Mouse (Mus musculus) testis, postnatal 10 days (tissue): ENCODE data around the gene Polr2h.

ENCODE experiments used
- DNase-seq: peaks from one replicate; pipeline ENCODE4 v3.0.0; 2021; ENCODE audit warnings: low spot score

Gene Polr2h

DNA sequence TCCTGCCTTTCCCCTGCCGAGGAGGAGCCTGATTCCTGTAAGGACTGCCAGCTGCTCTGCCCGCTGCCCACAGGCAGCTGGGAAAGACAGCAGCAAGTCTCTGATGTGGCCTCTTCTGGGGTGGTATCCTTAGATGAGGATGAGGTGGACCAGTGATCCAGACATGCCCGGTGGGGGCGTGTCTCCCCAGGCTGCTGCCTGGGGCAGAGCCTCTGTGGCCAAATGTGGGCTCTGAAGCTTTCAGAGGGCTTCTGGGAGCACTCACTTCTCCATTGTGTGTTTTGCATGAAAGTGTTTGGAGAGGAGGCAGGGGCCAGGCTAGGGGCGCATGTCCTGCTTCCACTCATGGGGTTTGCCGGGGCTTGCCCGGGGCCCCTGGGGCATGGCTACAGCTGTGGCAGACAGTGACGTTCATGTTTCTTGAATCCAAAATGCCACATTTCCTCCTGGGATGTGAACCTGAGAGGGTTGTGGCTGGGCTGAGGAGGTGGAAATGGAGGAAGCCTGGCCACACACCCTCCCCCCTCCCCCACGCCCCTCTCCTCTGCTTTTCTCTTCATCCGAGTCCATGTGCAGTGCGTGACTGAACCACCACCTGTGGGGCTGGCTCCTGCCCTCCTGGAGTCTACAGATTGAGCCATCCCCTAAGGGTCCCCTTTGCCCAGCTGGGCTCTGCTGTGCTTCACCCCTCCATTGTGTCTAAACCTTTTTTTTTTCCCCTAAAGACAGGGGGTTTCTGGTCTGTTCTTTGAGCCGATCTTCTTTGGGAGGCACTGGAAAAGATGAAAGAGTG lies 15.5 kb upstream of the Polr2h start:
- no peak for DNase-seq

DNA sequence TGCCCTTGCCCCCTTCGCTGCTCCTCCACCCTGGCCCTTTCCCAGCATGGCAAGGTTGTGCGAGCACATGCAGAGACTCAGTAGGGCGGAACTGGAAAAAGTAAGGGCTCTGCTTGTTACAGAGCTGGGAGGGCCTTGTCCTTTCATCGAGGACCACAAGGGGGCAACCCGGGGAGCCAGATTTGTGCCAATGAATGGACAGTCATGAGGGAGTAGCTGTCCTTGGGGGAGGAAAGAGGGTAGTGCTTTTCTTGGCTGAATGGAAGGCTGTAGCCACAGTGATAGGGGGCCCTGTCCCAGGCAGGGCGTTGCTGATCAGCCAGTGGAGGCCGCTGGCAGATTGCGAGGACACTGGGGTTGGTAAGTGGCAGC lies 15.0 kb upstream of the Polr2h start:
- DNase-seq, result peak; percentile 90

DNA sequence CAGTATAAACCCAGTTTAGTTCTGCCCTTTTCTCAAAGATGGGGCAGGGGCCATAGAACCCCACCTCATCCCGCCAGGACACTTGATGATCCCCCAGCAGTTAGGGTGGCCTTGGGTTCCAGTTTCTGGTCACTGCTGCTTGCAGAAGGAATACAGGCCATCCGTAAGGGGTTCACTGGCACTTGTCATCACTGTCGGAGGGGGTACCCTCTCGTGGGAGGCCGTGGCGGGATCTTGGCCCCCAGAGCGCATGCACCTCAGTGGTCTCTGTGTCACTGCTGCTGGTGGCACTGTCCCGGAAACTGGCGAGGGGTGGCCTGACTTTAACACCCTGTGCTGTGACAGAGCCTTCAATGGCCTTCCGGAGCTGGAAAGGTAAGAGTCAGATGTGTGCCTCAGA lies 14.4 kb upstream of the Polr2h start:
- DNase-seq, result no peak

DNA sequence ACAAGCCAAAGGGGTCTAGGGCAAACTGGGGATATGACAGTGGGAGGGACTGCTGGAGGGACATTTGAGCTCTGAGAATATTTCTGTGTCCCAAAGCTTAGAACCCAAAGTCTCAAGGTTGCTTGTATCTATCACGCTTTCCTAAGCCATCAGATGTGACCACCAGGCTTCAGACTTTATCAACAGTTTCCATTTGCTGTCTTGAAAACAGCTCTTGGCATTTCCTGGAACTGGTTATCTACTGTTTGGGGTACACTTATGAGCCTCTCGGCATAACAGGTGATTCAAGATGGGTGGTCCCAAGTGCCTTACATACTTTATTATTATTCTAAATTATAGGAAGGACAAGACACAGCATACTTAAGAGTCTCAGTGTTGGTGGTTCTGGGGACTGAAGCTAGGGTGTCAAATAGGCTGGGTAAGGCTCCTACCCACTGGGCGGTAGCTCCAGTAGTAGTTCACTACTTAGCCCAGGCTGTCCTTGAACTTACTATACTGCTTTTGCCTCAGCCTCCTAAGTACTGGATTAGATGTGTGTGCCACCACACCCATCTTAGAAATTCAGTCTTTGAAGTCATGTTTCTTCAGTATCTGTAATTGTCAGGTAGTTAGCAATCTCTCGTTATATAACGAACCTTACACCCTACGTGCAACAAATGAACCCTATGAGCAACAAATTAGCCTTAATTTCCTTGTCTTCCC lies 13.6 kb upstream of the Polr2h start:
- DNase-seq, result no peak

DNA sequence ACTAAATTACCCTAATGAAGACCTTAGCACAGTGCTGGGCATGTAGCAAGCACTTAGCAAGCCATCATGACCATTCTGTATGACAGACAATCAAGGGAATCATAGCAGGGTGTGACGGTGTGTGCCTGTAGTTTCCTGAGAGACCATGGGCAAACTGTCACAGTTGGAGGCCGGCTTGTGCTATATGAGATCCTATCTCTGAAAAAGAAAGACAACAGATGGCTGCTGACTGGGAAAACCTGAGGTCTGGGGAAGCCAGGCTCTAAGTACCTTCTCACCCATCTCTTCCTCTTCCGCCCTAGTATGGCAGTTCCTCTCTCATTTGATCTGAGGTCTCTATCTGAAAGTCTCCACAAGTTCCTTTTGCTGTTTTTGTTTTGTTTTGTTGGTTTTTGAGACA lies 11.7 kb upstream of the Polr2h start:
- DNase-seq, result no peak

DNA sequence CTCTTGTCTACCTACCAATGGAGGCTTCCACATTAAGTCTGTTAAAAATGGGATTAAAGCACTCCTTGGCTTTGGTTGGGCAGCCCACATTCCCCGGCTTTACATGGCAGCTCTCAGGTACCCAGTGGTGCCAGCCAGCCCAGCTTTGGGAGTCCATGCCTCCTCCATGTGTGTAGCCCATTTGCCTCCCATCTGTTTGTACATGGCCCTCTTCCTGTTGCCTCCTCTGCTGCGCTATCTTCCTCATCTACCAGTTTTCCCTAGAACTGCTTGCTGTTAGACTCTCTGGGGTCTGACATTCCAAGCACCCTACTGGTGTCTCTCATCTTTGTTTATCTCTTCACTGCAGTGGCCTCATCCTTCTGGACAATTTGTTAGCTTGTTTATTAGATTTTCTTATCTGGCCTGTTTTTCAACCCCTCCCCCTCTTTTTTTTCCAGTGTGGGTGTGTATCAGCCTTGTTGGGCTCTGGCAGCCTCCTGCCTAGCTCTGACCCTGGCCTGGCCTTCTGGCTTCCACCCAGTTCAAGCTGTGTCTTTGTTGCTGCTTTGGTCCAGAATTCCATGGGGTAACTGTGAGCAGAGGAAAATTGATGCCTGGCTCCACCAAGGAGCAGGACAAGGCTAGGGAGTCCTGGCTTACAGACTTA lies 10.9 kb upstream of the Polr2h start:
- DNase-seq, result peak; percentile 79

DNA sequence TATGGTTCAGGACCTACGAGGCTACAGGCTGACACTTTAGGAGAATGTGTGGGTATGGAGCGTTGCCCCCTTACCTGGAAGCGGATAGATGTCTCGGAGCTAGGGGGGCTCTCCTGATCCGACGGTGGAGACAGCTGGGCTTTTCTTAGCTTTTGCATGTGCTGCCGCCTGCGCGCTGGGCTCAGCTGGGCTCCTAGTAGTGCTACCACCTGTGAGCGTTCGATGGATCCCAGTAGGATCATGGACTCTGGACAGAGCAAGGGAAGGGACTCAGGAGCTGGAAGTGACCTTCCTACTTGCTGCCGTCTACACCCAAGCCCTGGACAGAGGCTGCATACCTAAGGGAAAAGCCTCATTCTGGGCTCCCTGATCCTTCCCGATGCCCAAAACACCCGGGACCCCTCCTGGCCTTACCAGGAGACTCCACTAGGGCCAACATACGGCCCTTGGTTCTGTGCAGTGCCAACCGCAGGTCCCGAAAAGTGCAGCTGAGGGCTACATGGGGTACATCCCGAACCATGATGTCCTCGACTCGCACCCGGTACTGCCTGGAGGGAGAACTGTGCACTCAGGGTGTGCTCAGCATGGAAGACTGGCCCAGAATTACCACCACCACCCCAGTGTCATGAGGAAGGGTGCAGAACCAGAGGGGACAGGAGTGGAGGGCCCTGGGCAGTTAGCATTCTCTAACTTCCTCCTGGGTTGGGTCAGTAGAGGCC lies 9.1 kb upstream of the Polr2h start:
- DNase-seq, result no peak

DNA sequence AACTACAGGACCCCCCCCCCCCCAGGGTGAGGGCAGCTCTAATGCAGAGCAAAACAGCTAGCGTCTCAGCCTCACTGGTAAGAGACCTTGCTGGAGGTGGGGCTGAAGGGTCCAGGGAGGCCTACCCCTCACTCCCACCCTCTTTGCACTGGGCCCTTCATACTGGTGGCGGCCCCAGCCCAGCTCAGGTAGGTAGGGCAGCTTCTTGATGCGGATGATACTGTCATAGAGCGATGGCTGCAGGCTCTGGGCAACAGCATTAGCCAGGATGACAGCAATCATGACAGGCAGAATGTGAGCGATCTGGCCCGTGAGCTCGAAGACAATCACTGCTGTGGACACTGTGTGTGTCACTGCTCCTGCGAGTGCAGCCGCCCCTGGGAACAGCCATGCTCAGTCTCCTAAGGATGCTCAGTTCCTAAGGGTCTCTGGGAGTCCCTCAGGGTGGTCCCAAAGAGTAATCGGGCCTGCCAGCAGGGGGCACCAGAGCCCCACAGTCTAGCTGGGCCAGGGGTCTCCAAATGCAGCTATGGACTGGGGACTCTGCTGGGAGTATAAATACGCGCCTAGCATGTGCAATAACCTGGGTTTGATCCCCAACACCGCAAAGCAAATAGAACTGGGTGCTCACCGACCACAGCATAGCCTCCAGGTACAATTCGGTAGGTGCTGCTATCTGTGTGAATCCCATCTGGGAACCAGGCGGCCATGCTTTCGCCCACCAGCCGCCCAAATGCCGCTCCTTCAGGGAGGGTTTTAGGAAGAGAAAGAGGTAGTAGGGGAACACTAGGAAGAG lies 8.3 kb upstream of the Polr2h start:
- DNase-seq, result peak; percentile 65

DNA sequence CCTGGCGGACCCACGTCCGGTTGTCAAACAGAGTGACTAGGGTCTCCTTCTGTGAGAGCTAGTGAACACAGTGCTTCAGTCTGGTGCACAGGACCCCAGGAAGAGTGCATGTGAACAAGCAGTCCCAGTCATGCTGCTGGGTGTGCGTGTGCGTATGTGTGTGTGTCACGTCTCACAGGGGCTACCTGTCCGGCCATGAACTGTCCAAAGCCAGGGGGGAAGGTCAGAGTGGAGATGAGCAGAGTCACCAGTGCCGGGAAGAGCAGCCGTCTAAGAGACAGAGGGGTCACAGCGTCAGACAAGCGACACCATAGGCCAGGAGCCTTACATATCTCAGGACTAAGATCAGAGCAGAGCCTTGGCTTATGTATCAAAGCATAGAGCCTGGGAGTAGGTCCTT lies 7.1 kb upstream of the Polr2h start:
- DNase-seq, result no peak

DNA sequence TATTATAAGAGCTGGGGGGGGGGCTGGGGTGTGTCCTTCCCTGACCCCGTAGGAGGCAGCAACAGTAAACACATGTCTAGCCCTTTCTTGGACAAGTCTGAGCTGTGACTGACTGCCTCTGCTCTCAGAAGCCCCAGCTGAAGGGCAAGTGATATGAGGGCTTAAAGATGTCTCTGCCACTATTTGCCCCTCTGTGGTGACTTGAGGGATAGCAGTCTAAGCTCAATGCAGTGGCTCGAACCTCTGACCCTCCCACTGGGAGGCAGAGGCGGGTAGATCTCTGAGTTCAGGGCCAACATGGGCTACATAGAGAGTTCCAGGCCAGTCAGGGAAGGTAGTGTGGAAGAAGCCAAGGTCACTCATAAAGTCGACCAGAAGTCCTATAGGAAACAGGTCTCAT lies 6.7 kb upstream of the Polr2h start:
- no peak for DNase-seq

DNA sequence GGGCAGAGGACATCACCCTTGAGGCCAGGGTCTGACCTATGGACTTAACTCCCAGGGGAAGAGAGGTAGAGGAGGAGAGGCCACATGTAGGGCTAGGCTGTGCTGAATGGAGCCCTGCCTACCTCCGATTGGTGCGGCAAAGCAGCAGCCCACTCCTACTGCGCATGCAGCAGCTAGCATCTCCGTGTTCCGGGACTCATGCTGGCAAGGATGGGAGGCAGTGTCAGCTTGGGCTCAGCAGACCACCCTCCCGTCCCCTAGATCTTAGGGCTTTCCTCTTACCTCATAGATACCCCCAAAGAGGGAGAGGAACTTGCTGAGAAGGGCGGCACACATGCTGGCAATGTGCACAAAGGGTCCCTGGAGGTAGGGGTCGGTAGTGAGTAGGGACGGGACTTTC lies 5.3 kb upstream of the Polr2h start:
- DNase-seq, result no peak

DNA sequence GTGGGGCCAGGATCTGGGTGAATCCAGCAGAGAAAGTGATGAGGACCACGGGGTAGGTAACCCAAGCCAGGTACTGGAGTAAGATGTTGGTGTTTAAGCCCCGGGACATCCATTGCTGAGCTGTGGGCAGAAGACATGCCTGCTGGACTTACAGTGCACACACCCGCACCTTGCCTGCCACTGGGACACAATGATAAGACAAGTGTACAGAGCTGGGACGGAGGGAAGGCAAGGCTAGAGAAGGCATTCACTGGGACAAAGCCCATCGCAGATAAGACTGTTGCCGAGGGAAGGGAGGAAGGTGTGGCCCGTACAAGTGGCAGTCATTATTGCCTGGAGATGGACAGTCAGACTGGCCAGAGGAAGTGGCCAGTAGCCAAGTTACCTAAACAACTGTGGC lies 4.6 kb upstream of the Polr2h start:
- no peak for DNase-seq

DNA sequence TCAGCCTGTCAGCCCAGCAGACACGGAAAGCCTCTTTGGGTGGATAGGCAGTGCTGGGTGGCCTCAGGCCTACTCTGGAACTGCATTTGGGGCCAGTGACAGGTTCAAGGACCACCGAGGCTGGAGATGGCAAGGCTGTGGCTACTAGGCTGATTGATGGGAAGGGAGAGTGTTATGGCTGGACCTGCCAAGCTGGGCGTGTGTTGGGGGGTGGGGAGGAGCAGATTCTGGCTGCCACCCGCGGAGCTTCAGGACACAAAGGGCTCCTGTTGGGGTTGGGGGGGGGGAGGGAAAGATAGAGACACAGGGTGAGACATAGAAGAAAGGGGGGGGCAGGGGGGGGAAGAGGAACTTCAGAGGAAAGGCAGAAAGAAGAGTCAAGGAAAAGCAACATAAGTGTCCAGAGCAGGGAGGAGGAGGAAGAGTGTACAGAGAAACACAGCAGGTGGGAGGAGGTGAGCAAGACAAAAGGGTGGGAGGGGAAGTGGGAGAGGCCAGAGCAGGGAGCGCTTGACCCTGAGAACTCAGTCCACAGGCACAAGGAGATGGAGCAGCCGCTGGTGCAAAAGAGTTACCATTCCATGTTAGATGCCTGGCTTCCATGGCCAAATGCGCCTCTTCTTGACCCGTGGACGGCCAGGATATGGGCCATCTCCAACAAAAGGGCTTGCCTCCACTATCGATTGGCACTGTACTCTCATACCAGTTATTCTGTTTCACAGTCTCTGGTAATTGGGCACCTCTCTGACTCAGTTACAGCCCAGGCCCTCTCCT lies 3.0 kb upstream of the Polr2h start:
- peak; percentile 74 for DNase-seq

DNA sequence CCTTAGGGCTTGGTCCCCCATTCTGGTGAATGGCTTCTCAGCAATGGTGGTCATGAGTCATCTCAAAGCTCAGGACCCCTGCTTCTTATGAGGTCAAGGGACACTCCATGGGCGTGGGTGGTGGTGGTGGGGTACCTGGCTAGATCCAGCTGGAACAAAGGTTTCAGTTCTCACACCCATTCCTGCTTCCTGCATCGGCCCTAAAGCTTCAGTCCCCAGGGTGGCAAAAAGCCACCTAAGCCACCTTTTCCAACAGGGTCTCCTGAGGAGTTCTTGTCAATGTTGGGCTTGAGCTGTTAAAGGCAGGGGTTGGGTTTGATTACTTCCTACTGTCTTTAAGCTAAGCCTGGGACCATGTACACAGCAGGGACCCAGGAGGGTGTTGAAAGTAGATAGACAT lies 2.3 kb upstream of the Polr2h start:
- DNase-seq, result no peak

DNA sequence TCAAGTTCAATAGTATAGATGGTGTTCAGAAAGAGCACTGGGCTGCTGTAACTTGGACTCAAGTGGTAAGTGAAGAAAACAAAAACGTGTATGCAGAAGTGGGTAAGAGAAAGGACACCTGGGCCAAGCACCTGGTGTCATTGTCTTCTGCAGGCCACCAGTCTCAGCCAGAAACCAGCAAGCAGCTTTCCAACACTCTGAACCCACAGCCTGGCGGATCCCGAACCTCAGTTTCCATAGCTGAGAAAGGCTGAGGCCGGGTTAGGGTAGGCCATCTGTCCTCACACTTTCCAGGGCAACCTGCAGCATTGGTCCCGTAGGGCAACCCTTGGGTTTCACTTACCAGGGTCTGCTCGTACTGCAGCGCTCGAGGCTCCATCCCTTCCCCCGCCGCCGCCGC lies 1.9 kb upstream of the Polr2h start:
- DNase-seq, result no peak

DNA sequence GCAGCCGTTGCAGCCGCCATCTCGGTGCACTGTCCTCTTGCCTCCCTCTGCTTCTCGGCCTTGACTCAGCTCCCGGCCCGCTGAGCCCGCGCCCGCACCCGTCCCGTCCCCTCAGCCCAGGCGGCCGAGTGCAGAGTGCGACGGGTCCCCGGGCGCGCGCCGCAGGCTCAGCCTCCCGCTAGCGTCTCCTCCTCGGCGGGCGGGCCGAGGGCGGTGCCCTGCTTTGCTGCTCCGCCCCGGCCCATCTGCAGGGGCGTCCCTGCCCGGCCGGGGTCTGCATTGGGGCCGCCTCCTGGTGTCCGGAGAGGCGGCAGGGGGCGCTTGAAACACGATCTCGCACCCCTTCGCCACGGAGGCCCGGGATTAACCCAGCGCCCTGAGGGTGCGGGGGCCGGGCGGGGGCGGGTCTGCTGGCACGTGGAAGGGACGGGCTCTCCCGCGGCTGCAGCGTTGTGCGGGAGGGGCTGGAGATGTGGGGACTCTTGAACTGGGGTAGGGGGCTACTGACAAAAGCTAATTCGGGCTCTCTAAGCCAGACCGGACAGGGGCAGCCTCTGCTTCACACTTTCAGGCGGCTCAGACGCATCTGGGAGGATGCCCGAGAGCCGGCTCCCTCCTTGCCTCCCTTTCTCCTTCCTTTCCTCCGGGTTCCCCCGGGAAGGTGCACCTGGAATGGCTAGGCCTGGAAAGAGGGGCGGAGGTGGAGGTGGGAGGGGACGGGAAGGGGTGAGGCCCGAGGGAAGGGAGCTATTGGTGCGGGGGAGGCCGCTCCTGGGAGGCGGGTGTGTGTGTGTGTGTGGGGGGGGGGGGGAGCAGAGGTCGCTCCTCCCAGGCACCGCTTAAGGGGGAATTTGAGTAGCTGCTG lies 1.3 kb upstream of the Polr2h start:
- DNase-seq, result peak; percentile 89

DNA sequence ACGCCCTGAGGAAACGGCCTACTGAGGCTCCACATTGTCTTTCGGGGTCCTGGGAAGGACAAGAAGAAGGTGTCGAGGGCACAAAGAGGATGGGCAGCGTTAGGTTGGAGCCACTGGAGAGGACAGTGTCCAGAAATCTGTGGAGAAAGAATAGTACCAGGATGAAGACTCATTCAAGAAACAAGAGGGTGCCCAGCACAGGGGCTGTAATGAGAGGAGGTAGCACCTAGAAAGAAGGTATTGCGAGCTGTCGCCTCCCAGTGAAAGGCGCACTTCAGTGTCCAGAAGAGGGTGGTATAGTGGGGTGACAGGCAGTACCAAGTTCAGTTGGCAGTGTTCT lies 654 bp upstream of the Polr2h start:
- DNase-seq, result no peak

DNA sequence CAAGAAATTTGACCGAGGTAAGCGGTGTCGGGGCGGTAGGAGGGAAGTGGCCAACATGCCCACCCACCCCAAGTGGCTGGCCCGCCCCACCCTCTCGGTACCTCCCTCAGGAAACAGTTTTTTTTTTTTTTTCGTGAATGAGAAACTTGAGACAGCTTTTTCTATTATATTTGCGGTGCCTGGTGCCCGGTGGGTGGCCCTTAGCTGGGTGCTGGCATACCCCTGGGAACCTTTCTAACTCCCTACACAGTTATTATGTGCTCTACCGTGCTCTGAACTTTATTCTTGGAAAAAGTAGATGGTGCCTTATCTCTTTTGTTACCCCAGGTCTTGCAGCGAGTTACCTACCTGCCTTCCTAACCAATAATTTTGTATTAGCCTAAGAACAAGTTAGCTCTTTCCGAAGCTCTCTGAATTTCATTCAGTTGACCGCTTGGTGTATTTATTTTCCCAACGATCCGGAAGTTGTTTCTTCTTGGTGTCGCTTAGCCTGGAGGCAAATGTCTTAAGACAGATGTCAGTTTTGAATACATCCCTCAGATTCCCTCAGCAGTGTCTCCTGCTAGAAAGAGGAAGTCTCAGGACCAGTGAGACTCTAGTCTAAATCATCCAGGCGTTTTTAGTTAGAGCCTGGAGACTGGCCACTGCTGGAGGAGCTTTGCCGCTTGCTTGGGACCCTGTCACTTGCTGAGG lies 659 bp downstream of the Polr2h start:
- no peak for DNase-seq

DNA sequence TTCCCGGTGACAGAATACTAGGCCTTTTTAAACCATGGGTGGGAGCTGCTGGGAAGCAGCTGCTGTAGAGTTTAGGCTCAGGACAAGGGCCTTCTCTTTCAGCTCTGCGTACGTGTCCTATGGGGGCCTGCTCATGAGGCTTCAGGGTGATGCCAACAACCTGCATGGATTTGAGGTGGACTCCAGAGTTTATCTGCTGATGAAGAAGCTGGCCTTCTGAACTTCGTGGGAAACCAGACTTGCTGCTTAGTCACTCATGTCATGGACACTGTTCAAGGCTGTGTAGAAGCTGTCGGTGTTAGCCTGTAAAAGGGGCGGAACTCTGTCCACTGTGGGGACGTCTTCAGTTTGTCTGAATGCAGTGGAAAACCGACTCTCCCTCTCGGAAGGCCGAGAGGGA lies 4.3 kb downstream of the Polr2h start:
- DNase-seq, result no peak

DNA sequence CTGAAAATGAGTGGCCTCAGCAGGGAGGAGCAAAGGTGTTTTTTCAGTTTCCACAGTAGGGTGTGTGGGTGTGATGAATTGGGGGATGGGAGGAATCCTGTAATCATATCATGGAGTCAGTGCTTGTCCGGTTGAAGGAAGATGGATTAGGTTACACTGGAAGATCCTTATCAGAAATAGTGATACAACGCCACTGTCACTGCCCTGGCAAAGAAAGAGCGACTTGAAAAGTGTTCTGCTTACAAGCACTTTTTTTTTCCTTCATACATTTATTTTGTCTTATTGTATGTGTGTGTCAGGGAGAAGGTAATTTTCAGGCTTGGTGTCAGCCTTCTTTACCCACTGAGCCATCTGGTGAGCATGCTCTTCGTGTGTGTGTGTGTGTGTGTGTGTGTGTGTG lies 5.3 kb downstream of the Polr2h start:
- DNase-seq, result no peak
